Mouse (Mus musculus): ENCODE results near the gene Man1a.

- no peak for TF ChIP-seq CTCF (IDR thresholded peaks at IDR 0.05; ENCODE audit: low read depth)
- TF ChIP-seq EP300 (IDR thresholded peaks at IDR 0.05; ENCODE audit: low read depth) = no peak
Observed at GRCm38 (mm10) chr10:54087346-54087745, 10.9 kb upstream of the Man1a start.

Measured in heart, postnatal 0 days (tissue).